Mouse (Mus musculus) granulocyte monocyte progenitor cell, adult 5-6 weeks (primary cell): ENCODE data around the gene Tmem229b. TPM values are rescaled to one million over a fixed set of nuclear protein-coding genes. Genes with fewer than 3 reads are reported as not detected.
"Not testable (repeated sequence)": the region's sequence is repeated elsewhere in the genome, so short reads cannot be mapped to it uniquely, and the experiment has no call there.

Source experiments
- ATAC-seq: replicated peaks from 2 replicates; pipeline ENCODE4 v1.8.0; 2016; ENCODE audit warnings: mild to moderate bottlenecking, moderate TSS enrichment, inconsistent platforms; ENCODE audit not compliant: poor library complexity, severe bottlenecking
- total RNA-seq, 2 experiments: library from RNA; stranded (forward) in 1 of 2; stranded (reverse) in 1 of 2; fragments of 200-712, 200-1000 nt in 1 of 2; fragments of >200 nt in 1 of 2; fragmentation: Nextera tagmentation in 1 of 2; gene quantifications; 2 replicates each; pipeline ENCODE4 v1.2.3; 2014 to 2017

Gene Tmem229b
- 104 and 113 TPM in 2 replicates for total RNA-seq (2014; fragmentation: Nextera tagmentation)
- 83.8 and 100 TPM in 2 replicates for total RNA-seq (2017)

GRCm38 (mm10) chr12:79007126-79007753 lies at the start of gene Tmem229b:
Tmem229b (minus strand) TSS chr12:79007627.
- peak; percentile 36 for ATAC-seq

- ATAC-seq: peak; percentile 17; the same call in 1 of the 2 replicates
Measured at GRCm38 (mm10) chr12:79055276-79055675, 47.8 kb upstream of the Tmem229b start.

GRCm38 (mm10) chr12:79052073-79052472 lies 44.6 kb upstream of the Tmem229b start:
- ATAC-seq: no peak

- peak; percentile 67 for ATAC-seq
Measured at GRCm38 (mm10) chr12:79050545-79051212, 43.3 kb upstream of the Tmem229b start.

- ATAC-seq: no peak
Measured at GRCm38 (mm10) chr12:79049807-79050206, 42.4 kb upstream of the Tmem229b start.

GRCm38 (mm10) chr12:79048898-79049297 lies 41.5 kb upstream of the Tmem229b start:
- ATAC-seq: no peak

GRCm38 (mm10) chr12:79047203-79047602 lies 39.8 kb upstream of the Tmem229b start:
- ATAC-seq: no peak

GRCm38 (mm10) chr12:79046171-79046570 lies 38.7 kb upstream of the Tmem229b start:
- ATAC-seq: no peak

GRCm38 (mm10) chr12:79044668-79045067 lies 37.2 kb upstream of the Tmem229b start:
- no peak for ATAC-seq

- ATAC-seq: no peak
Measured at GRCm38 (mm10) chr12:79041436-79041835, 34.0 kb upstream of the Tmem229b start.

GRCm38 (mm10) chr12:79040201-79040827 lies 32.9 kb upstream of the Tmem229b start:
- ATAC-seq: no peak

- ATAC-seq: no peak
Measured at GRCm38 (mm10) chr12:79039708-79040107, 32.3 kb upstream of the Tmem229b start.

GRCm38 (mm10) chr12:79035349-79035748 lies 27.9 kb upstream of the Tmem229b start:
- ATAC-seq: no peak

GRCm38 (mm10) chr12:79034331-79034730 lies 26.9 kb upstream of the Tmem229b start:
- ATAC-seq: no peak

- ATAC-seq: peak; percentile 83
Measured at GRCm38 (mm10) chr12:79028911-79029861, 21.8 kb upstream of the Tmem229b start, which contains the start of gene Plekhh1. Plekhh1 (plus strand) TSS chr12:79029163.

- not testable (repeated sequence) for ATAC-seq
Measured at GRCm38 (mm10) chr12:79027526-79027925, 20.1 kb upstream of the Tmem229b start.

GRCm38 (mm10) chr12:79022882-79023281 lies 15.5 kb upstream of the Tmem229b start:
- peak; percentile 62; the same call in 1 of the 2 replicates for ATAC-seq

GRCm38 (mm10) chr12:79021902-79022301 lies 14.5 kb upstream of the Tmem229b start:
- no peak for ATAC-seq

GRCm38 (mm10) chr12:79017994-79018399 lies 10.6 kb upstream of the Tmem229b start:
- peak; percentile 85 for ATAC-seq

GRCm38 (mm10) chr12:79016109-79016508 lies 8.7 kb upstream of the Tmem229b start:
- no peak for ATAC-seq
